Mouse (Mus musculus): Measurements from ENCODE around the gene Gpr35. TPM values are rescaled to one million over a fixed set of nuclear protein-coding genes. Genes with fewer than 3 reads are reported as not detected.

Gene Gpr35
- polyA plus RNA-seq (2015; fragmentation: Nextera tagmentation; extraction: Ambion mirVana), result 8.9 and 9.1 TPM in 2 replicates

- ATAC-seq, result peak; percentile 93
- Histone ChIP-seq H3K27ac (peak within 1 kb of the TSS; percentile 56), H3K36me3 (no peaks in the 10 kb centered on the region), H3K4me3 (replicated peaks) (peak within 1 kb of the TSS; percentile 37), H3K9me3 (no peaks in the 10 kb centered on the region), H3K9ac (peak within 1 kb of the TSS; percentile 49; the same call in 1 of the 2 replicates), H3K4me1 (replicated peaks) (0 out of 2 replicates have a peak, but pooled peaks cover 4% of the 10 kb centered on the region), H3K4me2 (replicated peaks) (peak within 1 kb of the TSS; percentile 54), H3K27me3 (replicated peaks) (no peaks in the 10 kb centered on the region)
- 42% methylated on average over 5 of the region's 5 CpGs for WGBS
Observed at GRCm38 (mm10) chr1:92950607-92951006, at the start of gene Gpr35. Gene Gpr35, plus strand, starts transcription at chr1:92950865.

GRCm38 (mm10) chr1:92902786-92903185, 47.9 kb upstream of the Gpr35 start, which contains the start of gene Ankmy1:
Gene Ankmy1, minus strand, starts transcription at chr1:92902906.
- ATAC-seq, result peak; percentile 57
- no peaks in the 10 kb centered on the region for H3K36me3 ChIP-seq
- peak within 1 kb of the TSS; percentile 19 for H3K4me3 ChIP-seq (replicated peaks)
- 2% methylated on average over 15 of the region's 15 CpGs for WGBS
- H3K9ac ChIP-seq, result no peak within 1 kb of the TSS
- H3K4me2 ChIP-seq (replicated peaks), result peak within 1 kb of the TSS; percentile 56
- peaks cover 13% of the 10 kb centered on the region for H3K4me1 ChIP-seq (replicated peaks)
- H3K27me3 ChIP-seq (replicated peaks), result 0 out of 2 replicates have a peak, but pooled peaks cover 6% of the 10 kb centered on the region
- H3K27ac ChIP-seq, result no peak within 1 kb of the TSS
- no peaks in the 10 kb centered on the region for H3K9me3 ChIP-seq

- Histone ChIP-seq H3K36me3 (no peaks in the 10 kb centered on the region), H3K9me3 (no peaks in the 10 kb centered on the region), H3K4me2 (replicated peaks) (no peak overlapping the region), H3K9ac (no peak overlapping the region), H3K27ac (no peak overlapping the region), H3K4me3 (replicated peaks) (no peak overlapping the region), H3K4me1 (replicated peaks) (peaks cover 15% of the 10 kb centered on the region), H3K27me3 (replicated peaks) (0 out of 2 replicates have a peak, but pooled peaks cover 6% of the 10 kb centered on the region)
- WGBS, result 73% methylated on average over 4 of the region's 4 CpGs
- no peak for ATAC-seq
Observed at GRCm38 (mm10) chr1:92903627-92904026, 47.0 kb upstream of the Gpr35 start.

- H3K4me3 ChIP-seq (replicated peaks), result no peak overlapping the region
- no peak overlapping the region for H3K9ac ChIP-seq
- H3K27me3 ChIP-seq (replicated peaks), result no peaks in the 10 kb centered on the region
- ATAC-seq, result no peak
- H3K27ac ChIP-seq, result no peak overlapping the region
- 91% methylated on average over 2 of the region's 2 CpGs for WGBS
- peaks cover 21% of the 10 kb centered on the region for H3K4me1 ChIP-seq (replicated peaks)
- H3K36me3 ChIP-seq, result no peaks in the 10 kb centered on the region
- H3K4me2 ChIP-seq (replicated peaks), result no peak overlapping the region
- no peaks in the 10 kb centered on the region for H3K9me3 ChIP-seq
Observed at GRCm38 (mm10) chr1:92905703-92906310, 44.9 kb upstream of the Gpr35 start.

- peak within 1 kb of the TSS; percentile 91 for H3K27ac ChIP-seq
- H3K9ac ChIP-seq, result peak within 1 kb of the TSS; percentile 60
- H3K36me3 ChIP-seq, result no peaks in the 10 kb centered on the region
- H3K4me1 ChIP-seq (replicated peaks), result peaks cover 31% of the 10 kb centered on the region
- H3K9me3 ChIP-seq, result no peaks in the 10 kb centered on the region
- no peaks in the 10 kb centered on the region for H3K27me3 ChIP-seq (replicated peaks)
- under 1% methylated on average over 81 of the region's 81 CpGs for WGBS
- H3K4me3 ChIP-seq (replicated peaks), result peak within 1 kb of the TSS; percentile 67
- ATAC-seq, result peak; percentile 91
- peak within 1 kb of the TSS; percentile 86 for H3K4me2 ChIP-seq (replicated peaks)
Observed at GRCm38 (mm10) chr1:92906779-92907631, 43.7 kb upstream of the Gpr35 start, which contains the start of gene Dusp28. Gene Dusp28, plus strand, starts transcription at chr1:92906981.

GRCm38 (mm10) chr1:92907632-92908360, 42.9 kb upstream of the Gpr35 start:
- no peaks in the 10 kb centered on the region for H3K36me3 ChIP-seq
- H3K9me3 ChIP-seq, result no peaks in the 10 kb centered on the region
- WGBS, result 43% methylated on average over 20 of the region's 20 CpGs
- H3K4me1 ChIP-seq (replicated peaks), result peaks cover 34% of the 10 kb centered on the region
- peak overlapping the region; percentile 67 for H3K4me3 ChIP-seq (replicated peaks)
- H3K27ac ChIP-seq, result peak overlapping the region; percentile 55; the same call in 1 of the 2 replicates
- H3K27me3 ChIP-seq (replicated peaks), result no peaks in the 10 kb centered on the region
- ATAC-seq, result no peak; the same call in 1 of the 2 replicates
- H3K4me2 ChIP-seq (replicated peaks), result peak overlapping the region; percentile 86
- H3K9ac ChIP-seq, result peak overlapping the region; percentile 60

- Histone ChIP-seq H3K9ac (no peak overlapping the region), H3K27ac (no peak overlapping the region), H3K4me3 (replicated peaks) (no peak overlapping the region), H3K27me3 (replicated peaks) (no peaks in the 10 kb centered on the region), H3K4me2 (replicated peaks) (no peak overlapping the region), H3K9me3 (no peaks in the 10 kb centered on the region), H3K4me1 (replicated peaks) (peaks cover 32% of the 10 kb centered on the region), H3K36me3 (no peaks in the 10 kb centered on the region)
- WGBS, result 96% methylated on average over 3 of the region's 3 CpGs
- no peak for ATAC-seq
Observed at GRCm38 (mm10) chr1:92908664-92909063, 42.0 kb upstream of the Gpr35 start.

- 62% methylated on average over 4 of the region's 4 CpGs for WGBS
- no peak overlapping the region for H3K4me3 ChIP-seq (replicated peaks)
- no peaks in the 10 kb centered on the region for H3K27me3 ChIP-seq (replicated peaks)
- no peak overlapping the region for H3K4me2 ChIP-seq (replicated peaks)
- H3K4me1 ChIP-seq (replicated peaks), result peaks cover 32% of the 10 kb centered on the region
- H3K27ac ChIP-seq, result no peak overlapping the region
- no peaks in the 10 kb centered on the region for H3K9me3 ChIP-seq
- no peaks in the 10 kb centered on the region for H3K36me3 ChIP-seq
- no peak for ATAC-seq
- H3K9ac ChIP-seq, result no peak overlapping the region
Observed at GRCm38 (mm10) chr1:92909068-92909467, 41.6 kb upstream of the Gpr35 start.

GRCm38 (mm10) chr1:92910239-92910885, 40.3 kb upstream of the Gpr35 start, which contains the start of gene Rnpepl1:
Gene Rnpepl1, plus strand, starts transcription at chr1:92910783.
- Histone ChIP-seq H3K4me2 (replicated peaks) (peak within 1 kb of the TSS; percentile 89), H3K36me3 (peaks cover 5% of the 10 kb centered on the region; the same call in 1 of the 2 replicates), H3K9ac (peak within 1 kb of the TSS; percentile 89), H3K27ac (peak within 1 kb of the TSS; percentile 91), H3K27me3 (replicated peaks) (no peaks in the 10 kb centered on the region), H3K4me3 (replicated peaks) (peak within 1 kb of the TSS; percentile 76), H3K9me3 (no peaks in the 10 kb centered on the region), H3K4me1 (replicated peaks) (peaks cover 32% of the 10 kb centered on the region)
- ATAC-seq, result peak; percentile 75
- WGBS, result under 1% methylated on average over 34 of the region's 57 CpGs

- Histone ChIP-seq H3K4me1 (replicated peaks) (peaks cover 32% of the 10 kb centered on the region), H3K4me2 (replicated peaks) (peak overlapping the region; percentile 89), H3K36me3 (peaks cover 10% of the 10 kb centered on the region), H3K27ac (peak overlapping the region; percentile 91), H3K9ac (peak overlapping the region; percentile 89), H3K9me3 (no peaks in the 10 kb centered on the region), H3K27me3 (replicated peaks) (no peaks in the 10 kb centered on the region), H3K4me3 (replicated peaks) (peak overlapping the region; percentile 76)
- under 1% methylated on average over 77 of the region's 85 CpGs for WGBS
- ATAC-seq, result peak; percentile 21
Observed at GRCm38 (mm10) chr1:92910925-92911720, 39.5 kb upstream of the Gpr35 start.

- Histone ChIP-seq H3K4me1 (replicated peaks) (peaks cover 29% of the 10 kb centered on the region), H3K9ac (peak overlapping the region; percentile 89), H3K9me3 (no peaks in the 10 kb centered on the region), H3K36me3 (peaks cover 14% of the 10 kb centered on the region), H3K27me3 (replicated peaks) (no peaks in the 10 kb centered on the region), H3K4me2 (replicated peaks) (peak overlapping the region; percentile 89), H3K4me3 (replicated peaks) (peak overlapping the region; percentile 76), H3K27ac (peak overlapping the region; percentile 91)
- 36% methylated on average over 8 of the region's 8 CpGs for WGBS
- ATAC-seq, result peak; percentile 19
Observed at GRCm38 (mm10) chr1:92911721-92912138, 38.9 kb upstream of the Gpr35 start.

Data from intestine, embryonic 15.5 days (tissue).